Mouse (Mus musculus) MEL (cell line): ENCODE data around the gene Hsph1. TPM values are rescaled to one million over a fixed set of nuclear protein-coding genes. Genes with fewer than 3 reads are reported as not detected.

Source experiments
- DNase-seq: peaks from one replicate; pipeline ENCODE4 v3.0.0; 2011; ENCODE audit warnings: low read depth, low spot score
- H3K27ac ChIP-seq: 2 replicates; pipeline ENCODE4 v1.5.1; 2012; ENCODE audit warnings: low read depth, mild to moderate bottlenecking, control low read depth, low read length, moderate library complexity; ENCODE audit not compliant: control insufficient read depth
- H3K27me3 ChIP-seq, 2 experiments: fragments of 150-350 bp in 1 of 2; sonication (generic) in 1 of 2; 2 replicates each; pipeline ENCODE4 v1.6.1; 2012; ENCODE audit warnings: low read length in 2 of 2, mild to moderate bottlenecking in 2 of 2, improper control_type of control experiment in 1 of 2, moderate library complexity in 1 of 2; ENCODE audit not compliant: insufficient read depth in 2 of 2, control insufficient read depth in 1 of 2
- H3K36me3 ChIP-seq, 2 experiments: 2 replicates each; pipeline ENCODE4 v1.6.1; 2012 to 2014; ENCODE audit warnings: low read length in 2 of 2, improper control_type of control experiment in 1 of 2, inconsistent platforms in 1 of 2, mild to moderate bottlenecking in 1 of 2; ENCODE audit not compliant: insufficient read depth in 2 of 2, control insufficient read depth in 1 of 2
- H3K4me1 ChIP-seq, 2 experiments: fragments of 150-350 bp in 1 of 2; sonication (generic) in 1 of 2; 2 replicates each; pipeline ENCODE4 v1.6.1; 2012; ENCODE audit warnings: low read length in 2 of 2, improper control_type of control experiment in 1 of 2, mild to moderate bottlenecking in 1 of 2; ENCODE audit not compliant: insufficient read depth in 2 of 2, control insufficient read depth in 1 of 2
- H3K4me3 ChIP-seq, 2 experiments: fragments of 150-350 bp in 1 of 2; sonication (generic) in 1 of 2; 2 replicates each; pipeline ENCODE4 v1.5.1; 2012; ENCODE audit warnings: low read depth in 2 of 2, low read length in 2 of 2, mild to moderate bottlenecking in 2 of 2, moderate library complexity in 2 of 2, control low read depth in 1 of 2, improper control_type of control experiment in 1 of 2; ENCODE audit not compliant: control insufficient read depth in 1 of 2, insufficient read depth in 1 of 2
- H3K79me2 ChIP-seq: 2 replicates; pipeline ENCODE4 v1.6.1; 2012; ENCODE audit warnings: mild to moderate bottlenecking, low read length, moderate library complexity; ENCODE audit not compliant: control insufficient read depth, poor library complexity, insufficient read depth
- H3K9ac ChIP-seq: 2 replicates; pipeline ENCODE4 v1.6.1; 2012; ENCODE audit warnings: low read depth, mild to moderate bottlenecking, control low read depth, low read length, moderate library complexity; ENCODE audit not compliant: control insufficient read depth, poor library complexity, severe bottlenecking
- H3K9me3 ChIP-seq: fragments of 150-350 bp; sonication (generic); replicated peaks from 2 replicates; pipeline ENCODE4 v1.6.1; 2012; ENCODE audit warnings: mild to moderate bottlenecking, low read length, improper control_type of control experiment, moderate library complexity; ENCODE audit not compliant: insufficient read depth
- BHLHE40 ChIP-seq: IDR thresholded peaks from 2 replicates; pipeline ENCODE4 v1.6.1; 2012; ENCODE audit warnings: low read depth, mild to moderate bottlenecking, inconsistent platforms, low read length, improper control_type of control experiment, borderline replicate concordance
- CHD1 ChIP-seq: IDR thresholded peaks from 2 replicates; pipeline ENCODE4 v1.6.1; 2012; ENCODE audit warnings: low read depth, mild to moderate bottlenecking, inconsistent platforms, low read length, improper control_type of control experiment
- ETS1 ChIP-seq: IDR thresholded peaks from 2 replicates; pipeline ENCODE4 v1.6.1; 2012; ENCODE audit warnings: low read depth, mild to moderate bottlenecking, inconsistent platforms, low read length, improper control_type of control experiment, moderate library complexity
- GABPA ChIP-seq: IDR thresholded peaks from 2 replicates; pipeline ENCODE4 v1.6.1; 2012; ENCODE audit warnings: low read depth, mild to moderate bottlenecking, inconsistent platforms, low read length, improper control_type of control experiment, moderate library complexity
- KAT2A ChIP-seq: conservative IDR thresholded peaks from 2 replicates; pipeline ENCODE4 v1.6.1; 2012; ENCODE audit warnings: low read depth, low read length, improper control_type of control experiment, inconsistent platforms
- MAX ChIP-seq: IDR thresholded peaks from 2 replicates; pipeline ENCODE4 v1.6.1; 2011; ENCODE audit warnings: low read length, improper control_type of control experiment
- MEF2A ChIP-seq: IDR thresholded peaks from 2 replicates; pipeline ENCODE4 v1.6.1; 2014; ENCODE audit warnings: low read depth, mild to moderate bottlenecking, inconsistent platforms, low read length, improper control_type of control experiment; ENCODE audit not compliant: poor library complexity, insufficient replicate concordance, severe bottlenecking; ENCODE audit errors: extremely low read depth
- MYC ChIP-seq: IDR thresholded peaks from 2 replicates; pipeline ENCODE4 v1.6.1; 2011; ENCODE audit warnings: low read depth, mild to moderate bottlenecking, low read length, improper control_type of control experiment, moderate library complexity
- POLR2A ChIP-seq, 2 experiments: IDR thresholded peaks; 2 replicates each; pipeline ENCODE4 v1.6.1; 2011 to 2012; ENCODE audit warnings: low read length in 2 of 2, mild to moderate bottlenecking in 2 of 2, control low read depth in 1 of 2, improper control_type of control experiment in 1 of 2, low read depth in 1 of 2, moderate library complexity in 1 of 2; ENCODE audit not compliant: control insufficient read depth in 1 of 2, insufficient read depth in 1 of 2, poor library complexity in 1 of 2
- RAD21 ChIP-seq: IDR thresholded peaks from 2 replicates; pipeline ENCODE4 v1.6.1; 2011; ENCODE audit warnings: mild to moderate bottlenecking, low read depth, low read length, improper control_type of control experiment
- RCOR1 ChIP-seq: IDR thresholded peaks from 2 replicates; pipeline ENCODE4 v1.6.1; 2012; ENCODE audit warnings: low read depth, mild to moderate bottlenecking, inconsistent platforms, low read length, improper control_type of control experiment
- SMC3 ChIP-seq: IDR thresholded peaks from 2 replicates; pipeline ENCODE4 v1.6.1; 2011; ENCODE audit warnings: low read depth, low read length, improper control_type of control experiment
- TBP ChIP-seq: IDR thresholded peaks from 2 replicates; pipeline ENCODE4 v1.8.0; 2011; ENCODE audit warnings: low read depth, low read length, improper control_type of control experiment
- TCF12 ChIP-seq: IDR thresholded peaks from 2 replicates; pipeline ENCODE4 v1.6.1; 2014; ENCODE audit warnings: low read depth, mild to moderate bottlenecking, inconsistent platforms, low read length, improper control_type of control experiment, moderate library complexity
- UBTF ChIP-seq: IDR thresholded peaks from 2 replicates; pipeline ENCODE4 v1.6.1; 2012; ENCODE audit warnings: low read depth, mild to moderate bottlenecking, inconsistent platforms, low read length, improper control_type of control experiment, moderate library complexity, borderline replicate concordance; ENCODE audit not compliant: insufficient read depth
- USF1 ChIP-seq: IDR thresholded peaks from 2 replicates; pipeline ENCODE4 v1.6.1; 2014; ENCODE audit warnings: low read depth, mild to moderate bottlenecking, inconsistent platforms, low read length, improper control_type of control experiment, moderate library complexity
- ZC3H11A ChIP-seq: IDR thresholded peaks from 2 replicates; pipeline ENCODE4 v1.6.1; 2012; ENCODE audit warnings: low read depth, mild to moderate bottlenecking, inconsistent platforms, low read length, improper control_type of control experiment
- ZKSCAN1 ChIP-seq: IDR thresholded peaks from 2 replicates; pipeline ENCODE4 v1.6.1; 2012; ENCODE audit warnings: low read depth, mild to moderate bottlenecking, inconsistent platforms, low read length, improper control_type of control experiment, moderate library complexity
- ZMIZ1 ChIP-seq: IDR thresholded peaks from 2 replicates; pipeline ENCODE4 v1.6.1; 2012; ENCODE audit warnings: low read depth, mild to moderate bottlenecking, inconsistent platforms, low read length, improper control_type of control experiment, moderate library complexity
- ZNF384 ChIP-seq: IDR thresholded peaks from 2 replicates; pipeline ENCODE4 v1.6.1; 2012; ENCODE audit warnings: low read depth, mild to moderate bottlenecking, inconsistent platforms, low read length, improper control_type of control experiment
- polyA plus RNA-seq, 2 experiments: library from polyadenylated mRNA; stranded (reverse) in 1 of 2; unstranded in 1 of 2; fragments of >175 nt in 1 of 2; fragments of >200 nt in 1 of 2; gene quantifications; 2 replicates each; pipeline versions ENCODE4 v1.2.1 to v1.2.4; 2012; ENCODE audit warnings: low replicate concordance in 2 of 2, low read depth in 1 of 2; ENCODE audit not compliant: insufficient read length in 2 of 2, insufficient read depth in 1 of 2, missing spikeins in 1 of 2
- total RNA-seq: library from RNA; depleted of rRNA; stranded (reverse); fragments of 300-350 nt; gene quantifications from 2 replicates; pipeline ENCODE4 v1.2.3, GENCODE M21; 2012; rRNA removed

Gene Hsph1
- total and polyA plus RNA-seq, 3 experiments = 176 to 388 (median 300) TPM

DNA sequence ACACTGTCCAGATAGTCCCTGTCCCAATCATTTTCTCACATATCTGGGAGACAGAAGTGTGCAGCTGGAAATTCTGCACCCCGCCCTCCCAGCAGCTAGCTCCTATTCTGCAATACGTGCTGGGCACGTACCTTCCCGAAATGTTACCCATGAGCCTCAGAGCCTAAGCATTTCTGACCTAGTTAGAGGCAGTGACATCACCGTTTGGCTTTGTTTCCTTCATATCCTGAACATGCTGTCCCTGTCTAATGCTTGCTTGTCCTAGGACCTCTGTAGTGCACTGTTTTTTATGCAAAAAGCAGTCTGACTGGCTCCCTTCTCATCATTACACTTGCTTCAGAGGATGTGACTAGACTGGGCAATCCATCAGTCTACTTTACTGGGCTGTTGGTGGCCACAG lies 69.2 kb downstream of the Hsph1 start:
- no peaks in the 10 kb centered on the region for H3K9me3 ChIP-seq
- H3K9ac ChIP-seq = no peak overlapping the region
- no peaks in the 10 kb centered on the region for H3K27me3 ChIP-seq
- no peak for TF ChIP-seq KAT2A
- TF ChIP-seq RAD21 = no peak
- H3K4me1 ChIP-seq = no peaks in the 10 kb centered on the region
- H3K79me2 ChIP-seq = no peaks in the 10 kb centered on the region
- no peak for DNase-seq
- H3K36me3 ChIP-seq = no peaks in the 10 kb centered on the region
- no peak overlapping the region for H3K27ac ChIP-seq
- H3K4me3 ChIP-seq = no peak overlapping the region

DNA sequence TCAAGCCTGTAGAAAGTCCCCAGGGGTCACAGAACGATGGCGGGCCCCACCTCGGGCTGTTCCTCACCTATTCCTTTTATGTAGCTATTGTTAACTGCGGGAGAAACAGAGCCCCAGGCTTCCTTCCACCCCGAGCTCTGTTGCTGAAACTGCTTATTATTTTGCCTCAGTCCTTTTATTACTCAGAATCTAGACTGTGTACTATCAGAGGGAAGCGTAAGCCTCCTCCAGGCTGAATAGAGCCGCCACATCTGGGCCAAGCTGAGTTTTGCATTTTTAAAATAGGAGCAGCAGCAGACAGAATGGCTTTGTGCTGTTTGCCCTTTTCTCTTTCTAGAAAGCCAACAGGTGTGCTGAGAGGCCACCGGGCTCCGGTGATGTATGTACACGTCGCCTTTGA lies 70.2 kb downstream of the Hsph1 start:
- H3K36me3 ChIP-seq = no peaks in the 10 kb centered on the region
- TF ChIP-seq RCOR1 (no peak), ZMIZ1 (no peak), ZC3H11A (no peak), ZKSCAN1 (no peak), MEF2A (no peak), MYC (no peak), TBP (no peak), POLR2A (IDR thresholded peaks at IDR 0.05; ENCODE audit: control insufficient read depth in 1 of 2, insufficient read depth in 1 of 2, low read depth in 1 of 2, low read length in 2 of 2, poor library complexity in 1 of 2) (no peak), USF1 (no peak), TCF12 (no peak), BHLHE40 (no peak), SMC3 (no peak), CHD1 (no peak), RAD21 (no peak), ZNF384 (no peak), MAX (no peak), ETS1 (no peak), KAT2A (no peak), GABPA (no peak), UBTF (no peak)
- no peaks in the 10 kb centered on the region for H3K27me3 ChIP-seq
- no peak for DNase-seq
- H3K9me3 ChIP-seq = no peaks in the 10 kb centered on the region
- no peaks in the 10 kb centered on the region for H3K4me1 ChIP-seq
- H3K4me3 ChIP-seq = no peak overlapping the region
- H3K9ac ChIP-seq = no peak overlapping the region
- no peak overlapping the region for H3K27ac ChIP-seq
- H3K79me2 ChIP-seq = no peaks in the 10 kb centered on the region

Other genes starting within 250 kb of the Hsph1 start
- not detected in 2 replicates for gene Medag, start 224.6 kb downstream of the Hsph1 start, total RNA-seq
- gene Medag, start 224.6 kb downstream of the Hsph1 start, polyA plus RNA-seq = not detected
- gene Tex26, start 196.7 kb downstream of the Hsph1 start, total RNA-seq = not detected in 2 replicates
- gene Tex26, start 196.7 kb downstream of the Hsph1 start, polyA plus RNA-seq = not detected
- gene Wdr95, start 107.7 kb downstream of the Hsph1 start, total RNA-seq = not detected in 2 replicates
- gene Wdr95, start 107.7 kb downstream of the Hsph1 start, polyA plus RNA-seq = not detected
- 9.1 and 14.2 TPM in 2 replicates for gene B3glct, start 41.9 kb upstream of the Hsph1 start, total RNA-seq
- 10 to 100 TPM in 1 of 2 experiments, not detected in 1; 12.1 TPM for gene B3glct, start 41.9 kb upstream of the Hsph1 start, polyA plus RNA-seq